Mouse (Mus musculus): ENCODE results near the gene Parp12. TPM values are rescaled to one million over a fixed set of nuclear protein-coding genes. Genes with fewer than 3 reads are reported as not detected.

Parp12 gene
- total RNA-seq (2012; rRNA removed): 8.9 and 9.5 TPM in 2 replicates

DNA sequence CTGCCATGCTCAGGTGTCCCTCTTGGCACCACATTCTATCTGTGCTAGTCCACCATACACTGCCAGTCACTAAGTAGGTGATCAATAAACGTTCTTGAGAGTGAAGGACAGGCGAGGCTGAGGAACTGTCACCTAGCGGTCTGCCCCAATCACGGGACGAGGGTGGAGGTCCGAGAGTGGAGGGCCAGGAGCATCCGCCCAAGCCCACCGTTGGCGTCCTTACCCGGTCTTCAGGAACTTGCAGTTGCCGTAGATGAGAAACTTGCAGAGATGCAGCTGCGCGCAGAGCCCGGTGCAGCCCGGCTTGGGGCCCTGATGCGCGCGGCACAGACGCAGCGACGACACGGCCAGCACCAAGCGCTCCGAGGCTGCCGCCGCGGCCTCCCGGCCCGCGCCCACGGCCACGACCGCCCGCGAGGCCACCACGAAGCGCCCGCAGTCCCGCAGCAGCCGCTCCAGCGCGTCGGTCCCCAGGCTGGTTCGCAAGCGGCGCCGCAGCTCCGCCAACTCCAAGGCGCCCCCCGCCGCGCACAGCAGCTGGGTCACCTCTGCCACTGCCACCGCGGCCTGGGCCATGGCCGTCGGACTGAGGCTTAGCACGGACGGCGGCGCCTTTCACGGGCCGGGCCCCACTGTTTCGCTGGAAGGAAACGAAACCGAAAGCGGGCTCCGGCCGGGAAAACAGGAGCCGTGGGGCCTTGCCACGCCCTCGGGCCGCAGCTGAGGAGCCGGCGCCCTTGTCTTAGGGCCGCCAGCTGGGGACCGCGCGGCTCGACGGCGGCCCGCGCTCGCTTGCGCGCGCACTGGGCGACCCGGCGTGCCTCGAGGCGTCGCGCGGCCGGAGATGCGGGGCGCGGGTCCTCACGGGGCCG, at the start of gene Parp12:
Gene Parp12 (minus strand): TSS at position 766 of the 872 bp plus-strand sequence.
- Histone ChIP-seq H3K27ac (ENCODE audit: insufficient read depth, low read depth, low read length, poor library complexity, severe bottlenecking) (no peak within 1 kb of the TSS), H3K4me3 (ENCODE audit: insufficient read depth in 1 of 2, low read depth in 1 of 2, low read length in 2 of 2, poor library complexity in 1 of 2, severe bottlenecking in 1 of 2) (peak within 1 kb of the TSS; percentile 65 to 72), H3K9me3 (ENCODE audit: control insufficient read depth, insufficient read depth, low read depth, low read length) (no peaks in the 10 kb centered on the region), H3K4me1 (ENCODE audit: control insufficient read depth in 2 of 2, insufficient read depth in 2 of 2, low read length in 2 of 2, poor library complexity in 1 of 2) (peaks cover 0 to 3% of the 10 kb centered on the region in 2 experiments; a peak in 1 of 4 replicates), H3K9ac (ENCODE audit: insufficient read depth, low read depth, low read length, poor library complexity, severe bottlenecking) (peak within 1 kb of the TSS; percentile 56), H3K36me3 (ENCODE audit: control insufficient read depth, insufficient read depth, low read length, poor library complexity, severe bottlenecking) (no peaks in the 10 kb centered on the region)
- in situ Hi-C loops (cut with MboI; ENCODE audit: low sequenced_read_pairs in 2 of 2, unreplicated experiment in 2 of 2): no loop called here
- DNase-seq (ENCODE audit: low read depth, low spot score): peak; percentile 25
- TF ChIP-seq CHD2 (IDR thresholded peaks at IDR 0.05; ENCODE audit: low read depth, low read length) (no peak), HCFC1 (IDR thresholded peaks at IDR 0.05; ENCODE audit: borderline replicate concordance, insufficient read depth, low read length) (0 out of 2 replicates have a peak, but pooled peaks have one; percentile 11), MAFK (IDR thresholded peaks at IDR 0.05; ENCODE audit: insufficient read depth, low read depth, low read length) (no peak)

DNA sequence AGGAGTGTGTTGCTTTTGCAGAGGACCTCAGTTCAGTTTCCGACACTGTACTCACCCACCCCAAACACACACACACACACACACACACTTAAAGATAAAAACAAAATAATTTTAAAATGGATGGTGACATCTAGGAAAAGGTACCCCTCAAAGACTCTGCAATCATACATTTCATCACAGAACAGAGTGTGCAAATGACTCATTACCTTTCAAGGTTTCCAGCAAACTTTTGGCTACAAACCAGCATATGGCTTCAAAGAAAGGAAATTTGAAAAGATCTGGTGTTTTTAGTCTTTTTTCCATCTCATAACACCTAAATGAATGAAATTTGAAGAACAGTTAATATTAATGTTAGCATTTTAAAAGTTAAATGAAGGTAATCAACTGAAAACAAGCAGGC, 46.7 kb upstream of the Parp12 start:
- DNase-seq (ENCODE audit: low read depth, low spot score): no peak
- no peak for TF ChIP-seq MAFK (IDR thresholded peaks at IDR 0.05; ENCODE audit: insufficient read depth, low read depth, low read length)
- no peak for TF ChIP-seq ZC3H11A (IDR thresholded peaks at IDR 0.05; ENCODE audit: borderline replicate concordance, low read depth, low read length)
- no peak for TF ChIP-seq ZNF384 (IDR thresholded peaks at IDR 0.05; ENCODE audit: low read depth, low read length)
- no peak for TF ChIP-seq HCFC1 (IDR thresholded peaks at IDR 0.05; ENCODE audit: borderline replicate concordance, insufficient read depth, low read length)
- TF ChIP-seq CHD2 (IDR thresholded peaks at IDR 0.05; ENCODE audit: low read depth, low read length): no peak
- Histone ChIP-seq H3K9me3 (ENCODE audit: control insufficient read depth, insufficient read depth, low read depth, low read length) (no peaks in the 10 kb centered on the region), H3K4me1 (ENCODE audit: control insufficient read depth in 2 of 2, insufficient read depth in 2 of 2, low read length in 2 of 2, poor library complexity in 1 of 2) (no peaks in the 10 kb centered on the region), H3K4me3 (ENCODE audit: insufficient read depth in 1 of 2, low read depth in 1 of 2, low read length in 2 of 2, poor library complexity in 1 of 2, severe bottlenecking in 1 of 2) (no peak overlapping the region), H3K9ac (ENCODE audit: insufficient read depth, low read depth, low read length, poor library complexity, severe bottlenecking) (no peak overlapping the region), H3K27ac (ENCODE audit: insufficient read depth, low read depth, low read length, poor library complexity, severe bottlenecking) (no peak overlapping the region), H3K36me3 (ENCODE audit: control insufficient read depth, insufficient read depth, low read length, poor library complexity, severe bottlenecking) (peaks cover 2% of the 10 kb centered on the region; the same call in 1 of the 2 replicates)
- in situ Hi-C loops (cut with MboI; ENCODE audit: low sequenced_read_pairs in 2 of 2, unreplicated experiment in 2 of 2): no loop called here

DNA sequence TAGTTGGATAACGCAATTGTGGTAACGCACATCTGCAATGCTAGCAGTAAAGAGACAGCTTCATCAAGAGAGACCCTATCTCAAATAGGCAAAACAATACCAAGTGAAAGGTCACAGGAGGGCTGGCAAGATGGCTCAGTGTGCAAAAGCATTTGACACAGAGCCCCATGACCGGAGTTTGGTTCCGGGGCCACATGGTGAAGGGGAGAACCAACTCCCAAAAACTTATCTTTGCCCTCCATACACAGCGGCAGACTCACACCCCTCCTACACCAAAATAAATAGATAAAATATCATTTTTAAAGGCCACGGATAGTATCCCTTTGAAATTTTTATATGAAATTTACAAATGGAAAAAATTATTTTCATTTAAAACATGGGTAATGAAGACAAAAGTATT, 43.8 kb upstream of the Parp12 start:
- H3K4me1 ChIP-seq (ENCODE audit: control insufficient read depth in 2 of 2, insufficient read depth in 2 of 2, low read length in 2 of 2, poor library complexity in 1 of 2): no peaks in the 10 kb centered on the region
- DNase-seq (ENCODE audit: low read depth, low spot score): no peak
- peaks cover 2% of the 10 kb centered on the region; the same call in 1 of the 2 replicates for H3K36me3 ChIP-seq (ENCODE audit: control insufficient read depth, insufficient read depth, low read length, poor library complexity, severe bottlenecking)
- H3K4me3 ChIP-seq (ENCODE audit: insufficient read depth in 1 of 2, low read depth in 1 of 2, low read length in 2 of 2, poor library complexity in 1 of 2, severe bottlenecking in 1 of 2): no peak overlapping the region
- H3K9ac ChIP-seq (ENCODE audit: insufficient read depth, low read depth, low read length, poor library complexity, severe bottlenecking): no peak overlapping the region
- in situ Hi-C loops (cut with MboI; ENCODE audit: low sequenced_read_pairs in 2 of 2, unreplicated experiment in 2 of 2): no loop called here
- H3K9me3 ChIP-seq (ENCODE audit: control insufficient read depth, insufficient read depth, low read depth, low read length): no peaks in the 10 kb centered on the region
- TF ChIP-seq MAFK (IDR thresholded peaks at IDR 0.05; ENCODE audit: insufficient read depth, low read depth, low read length): no peak
- TF ChIP-seq HCFC1 (IDR thresholded peaks at IDR 0.05; ENCODE audit: borderline replicate concordance, insufficient read depth, low read length): no peak
- TF ChIP-seq ZNF384 (IDR thresholded peaks at IDR 0.05; ENCODE audit: low read depth, low read length): no peak
- TF ChIP-seq ZC3H11A (IDR thresholded peaks at IDR 0.05; ENCODE audit: borderline replicate concordance, low read depth, low read length): no peak
- TF ChIP-seq CHD2 (IDR thresholded peaks at IDR 0.05; ENCODE audit: low read depth, low read length): no peak
- no peak overlapping the region for H3K27ac ChIP-seq (ENCODE audit: insufficient read depth, low read depth, low read length, poor library complexity, severe bottlenecking)

DNA sequence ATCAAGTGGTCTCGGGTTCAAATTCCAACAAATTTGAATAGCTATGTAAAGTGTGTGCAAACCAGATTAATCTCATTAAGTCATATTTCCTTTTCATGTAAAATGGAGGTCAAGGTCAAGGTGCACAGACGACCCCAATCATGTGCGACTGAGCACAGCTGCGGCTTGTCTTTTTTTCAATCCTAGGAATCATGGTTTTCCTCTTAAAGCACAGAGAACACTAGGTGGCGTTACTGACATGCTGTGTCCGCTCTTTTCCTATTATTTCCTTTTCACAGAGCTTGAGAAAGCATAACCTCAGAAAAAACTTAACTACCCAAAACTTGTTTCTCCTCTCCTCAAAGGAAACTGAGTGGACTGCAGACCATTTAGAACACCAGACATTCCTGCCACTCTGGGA, 27.9 kb upstream of the Parp12 start:
- peak; percentile 60 for TF ChIP-seq ZNF384 (IDR thresholded peaks at IDR 0.05; ENCODE audit: low read depth, low read length)
- no peak for TF ChIP-seq CHD2 (IDR thresholded peaks at IDR 0.05; ENCODE audit: low read depth, low read length)
- no peak for TF ChIP-seq MAFK (IDR thresholded peaks at IDR 0.05; ENCODE audit: insufficient read depth, low read depth, low read length)
- H3K9me3 ChIP-seq (ENCODE audit: control insufficient read depth, insufficient read depth, low read depth, low read length): no peaks in the 10 kb centered on the region
- H3K4me1 ChIP-seq (ENCODE audit: control insufficient read depth in 2 of 2, insufficient read depth in 2 of 2, low read length in 2 of 2, poor library complexity in 1 of 2): no peaks in the 10 kb centered on the region
- no peak overlapping the region for H3K4me3 ChIP-seq (ENCODE audit: insufficient read depth in 1 of 2, low read depth in 1 of 2, low read length in 2 of 2, poor library complexity in 1 of 2, severe bottlenecking in 1 of 2)
- no peak overlapping the region for H3K27ac ChIP-seq (ENCODE audit: insufficient read depth, low read depth, low read length, poor library complexity, severe bottlenecking)
- no peak overlapping the region for H3K9ac ChIP-seq (ENCODE audit: insufficient read depth, low read depth, low read length, poor library complexity, severe bottlenecking)
- in situ Hi-C loops (cut with MboI; ENCODE audit: low sequenced_read_pairs in 2 of 2, unreplicated experiment in 2 of 2): no loop called here
- peak; percentile 2 for DNase-seq (ENCODE audit: low read depth, low spot score)
- H3K36me3 ChIP-seq (ENCODE audit: control insufficient read depth, insufficient read depth, low read length, poor library complexity, severe bottlenecking): peaks cover 11% of the 10 kb centered on the region

Measured in ES-E14 (cell line).